Mouse (Mus musculus): ENCODE results near the gene 4930503B20Rik.
A peak's percentile ranks its signal among the peaks of the same experiment; 100 is the strongest.

Gene 4930503B20Rik

DNA sequence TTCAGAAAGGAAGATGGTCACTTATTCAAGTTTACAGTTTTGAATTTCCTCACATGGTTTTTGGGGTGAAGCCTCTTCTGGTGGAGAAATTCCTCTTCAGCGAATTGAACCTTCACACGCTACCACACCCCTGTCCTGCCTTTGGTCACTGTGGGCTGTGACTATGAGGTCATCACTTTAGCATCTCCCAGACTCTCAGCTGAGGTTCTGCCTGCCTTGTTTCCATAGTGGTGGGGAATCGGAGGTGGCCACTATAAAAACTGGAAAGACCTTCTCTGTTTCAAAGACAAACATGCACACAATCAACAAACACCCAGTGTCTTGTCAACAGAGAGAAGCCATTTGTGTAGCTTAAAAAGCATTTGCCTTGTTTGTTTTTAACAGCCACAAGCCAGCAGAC, at the start of gene 4930503B20Rik:
Gene 4930503B20Rik (minus strand): TSS at position 101 of the 400 bp plus-strand sequence.
- no peak for DNase-seq

- DNase-seq, result no peak
Observed at GRCm38 (mm10) chr3:146700051-146700450, 48.9 kb upstream of the 4930503B20Rik start.

DNA sequence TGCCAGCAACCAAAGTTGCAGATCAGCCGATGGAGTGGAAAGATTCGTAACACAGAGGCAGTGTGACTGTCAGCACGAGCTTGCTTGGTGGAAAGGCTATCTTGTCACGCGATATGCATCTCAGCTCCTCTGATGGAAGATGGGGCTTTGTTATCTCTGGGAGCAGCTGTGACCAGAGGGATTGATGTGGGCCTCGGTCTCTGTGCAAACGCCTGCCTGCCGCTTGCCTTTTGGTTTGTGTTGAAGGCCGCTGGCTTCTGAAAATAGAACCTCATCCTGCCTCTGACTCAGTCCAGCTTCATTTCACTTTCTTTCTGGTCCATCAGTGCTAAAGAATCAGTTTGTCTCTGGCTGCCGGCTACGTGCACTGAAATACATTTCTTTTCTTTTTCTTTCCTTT, 47.9 kb upstream of the 4930503B20Rik start:
- no peak for DNase-seq

DNA sequence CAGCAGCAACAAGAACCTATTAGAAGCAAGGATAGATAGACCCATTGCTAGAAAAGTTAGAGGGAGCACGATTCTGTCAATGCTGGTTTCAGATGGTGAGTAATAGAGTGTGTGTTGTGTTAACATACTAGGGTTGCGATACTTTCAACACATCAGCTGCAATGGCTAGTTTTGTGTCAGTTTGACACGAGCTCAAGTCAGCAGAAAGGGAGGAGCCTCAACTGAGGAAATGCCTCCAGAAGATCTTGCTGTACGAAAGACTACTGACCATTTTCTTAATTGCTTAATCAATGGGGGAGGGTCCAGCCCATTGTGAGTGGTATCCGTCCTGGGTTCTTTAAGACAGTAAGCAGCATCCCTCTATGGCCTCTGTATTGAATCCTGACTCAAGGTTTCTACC, 41.4 kb upstream of the 4930503B20Rik start:
- DNase-seq, result no peak

DNA sequence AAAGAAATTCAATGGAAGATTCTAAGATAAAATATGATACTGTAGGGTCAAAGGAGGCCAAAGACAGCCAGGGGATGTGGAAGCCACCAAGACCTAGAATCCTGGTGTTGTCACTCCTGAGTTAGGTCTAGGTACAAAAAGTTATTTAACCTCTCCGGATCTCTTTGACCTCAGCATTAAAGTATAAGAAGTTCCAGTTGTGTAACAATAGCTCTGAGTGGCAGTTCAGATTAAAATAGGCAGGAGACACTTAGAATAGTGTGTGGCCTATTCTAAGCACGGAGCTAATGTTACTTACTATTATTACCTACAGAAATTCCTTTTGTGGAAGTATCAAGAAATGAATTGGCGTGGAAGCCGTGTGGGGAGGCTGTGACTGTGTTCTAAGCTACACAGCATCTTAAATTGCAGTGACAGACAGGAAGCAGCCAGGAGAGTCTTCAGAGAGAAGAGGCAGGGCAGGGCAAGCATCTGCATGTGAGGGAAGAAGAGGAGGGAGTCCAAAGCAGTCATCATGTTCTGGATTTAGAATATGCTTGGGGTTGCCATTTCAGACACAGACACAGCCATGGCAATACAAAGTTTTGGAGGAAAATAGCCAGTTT, 36.1 kb upstream of the 4930503B20Rik start:
- DNase-seq, result no peak

DNA sequence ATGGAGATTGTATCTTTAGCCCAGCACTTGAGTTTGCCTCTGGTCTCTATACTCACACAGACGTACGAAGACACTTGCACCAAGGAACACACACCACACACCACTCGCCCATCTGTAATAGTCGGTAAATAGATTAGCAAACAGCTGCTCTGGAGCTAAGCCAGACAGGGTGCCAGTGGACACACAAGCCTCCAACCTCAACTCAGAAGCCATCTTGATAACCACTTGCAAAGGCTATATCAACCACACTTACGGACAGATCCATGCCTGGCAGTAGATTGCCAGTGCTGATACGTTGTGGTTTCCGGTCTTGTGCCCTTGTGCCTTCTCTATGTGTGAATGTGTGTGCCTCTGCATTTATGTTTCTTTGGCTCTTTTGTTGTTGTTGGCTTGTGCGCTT, 35.3 kb upstream of the 4930503B20Rik start:
- DNase-seq, result peak in 1 of 2 experiments; percentile 6

DNA sequence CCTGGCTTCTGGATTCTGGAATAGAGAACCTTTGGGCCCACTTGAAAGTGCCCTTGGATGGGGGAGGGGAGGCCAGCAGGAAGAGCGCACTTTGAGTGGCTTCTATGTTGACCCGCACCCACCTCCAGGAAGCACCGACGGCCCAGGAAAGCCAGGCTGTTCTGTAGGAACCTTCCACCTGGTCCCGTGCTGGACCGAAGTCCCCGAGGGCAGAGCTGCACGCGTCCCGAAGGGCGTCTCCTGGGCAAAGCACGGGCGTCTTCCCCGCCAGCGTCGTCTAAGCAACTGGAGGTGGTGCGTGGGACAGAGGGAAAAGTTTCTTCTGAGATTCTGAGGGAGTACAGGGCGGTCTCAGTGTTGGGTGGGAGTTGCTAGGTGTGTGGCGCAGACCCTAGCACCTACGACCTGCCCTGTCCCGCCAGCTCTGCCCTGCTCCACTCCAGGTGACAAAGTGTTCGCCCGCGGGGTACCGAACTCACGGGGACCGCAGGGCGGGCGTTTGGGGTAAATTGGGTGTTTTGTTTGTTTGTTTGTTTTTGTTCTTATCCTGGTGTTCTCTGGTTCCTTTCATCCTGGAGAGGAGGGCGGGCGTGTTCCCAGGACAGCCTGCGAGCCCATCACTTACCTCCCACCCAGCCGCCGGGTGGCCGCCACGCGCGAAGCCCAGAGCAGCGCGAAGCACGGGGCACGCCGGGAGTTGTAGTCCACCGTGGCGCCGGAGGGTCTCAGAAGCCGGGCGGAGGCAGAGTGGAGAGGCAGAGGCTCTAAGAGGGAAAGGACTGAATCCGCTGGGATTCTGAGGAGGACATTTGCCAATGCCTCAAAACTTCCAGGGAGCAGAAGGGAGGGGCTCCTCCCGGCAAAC, 33.9 kb upstream of the 4930503B20Rik start, which contains the start of gene Samd13:
Gene Samd13 (minus strand): TSS at position 782 of the 865 bp plus-strand sequence.
- peak; percentile 48 to 55 for DNase-seq

DNA sequence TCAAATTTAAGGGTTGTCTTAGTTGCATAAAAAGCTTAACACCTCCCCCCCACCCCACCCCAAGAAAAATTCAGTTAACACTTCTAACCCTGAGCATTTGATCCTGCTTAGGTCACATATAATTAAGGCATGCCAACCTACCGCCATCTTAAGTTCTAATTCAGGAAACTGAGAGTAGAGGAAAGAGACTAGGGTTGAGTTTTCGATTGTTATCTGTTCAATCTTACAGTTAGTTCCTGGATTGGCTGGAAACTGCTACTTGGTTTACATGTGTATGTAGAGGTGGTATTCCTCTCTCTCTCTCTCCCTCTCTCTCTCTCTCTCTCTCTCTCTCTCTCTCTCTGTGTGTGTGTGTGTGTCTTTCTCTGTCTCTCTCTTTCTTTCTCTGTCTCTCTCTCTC, 32.0 kb upstream of the 4930503B20Rik start:
- no peak for DNase-seq

DNA sequence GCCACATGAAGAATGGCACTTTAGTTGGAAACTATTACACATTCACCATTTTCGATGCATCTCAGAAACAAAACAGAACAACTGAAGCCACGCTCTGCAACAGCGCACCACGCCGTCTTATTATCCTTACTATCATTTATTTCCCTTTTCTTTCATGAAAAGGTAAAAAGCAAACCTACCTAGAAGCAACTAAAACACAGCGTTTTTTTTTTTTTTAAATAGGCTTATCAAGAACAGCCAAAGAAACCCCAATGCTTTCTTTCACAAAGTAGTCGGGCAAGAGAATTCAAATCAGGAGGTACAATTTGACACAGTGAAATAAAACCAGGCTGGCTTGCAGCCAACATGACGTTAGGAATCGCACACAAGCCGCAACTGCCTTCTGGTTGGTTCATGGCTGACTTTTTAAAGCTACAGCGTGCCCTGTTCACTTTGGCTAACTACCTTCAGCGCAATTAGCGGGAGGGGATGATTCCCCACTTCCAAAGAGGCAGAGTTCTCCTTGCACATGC, 31.1 kb upstream of the 4930503B20Rik start:
- peak in 1 of 2 experiments; percentile 35 for DNase-seq

DNA sequence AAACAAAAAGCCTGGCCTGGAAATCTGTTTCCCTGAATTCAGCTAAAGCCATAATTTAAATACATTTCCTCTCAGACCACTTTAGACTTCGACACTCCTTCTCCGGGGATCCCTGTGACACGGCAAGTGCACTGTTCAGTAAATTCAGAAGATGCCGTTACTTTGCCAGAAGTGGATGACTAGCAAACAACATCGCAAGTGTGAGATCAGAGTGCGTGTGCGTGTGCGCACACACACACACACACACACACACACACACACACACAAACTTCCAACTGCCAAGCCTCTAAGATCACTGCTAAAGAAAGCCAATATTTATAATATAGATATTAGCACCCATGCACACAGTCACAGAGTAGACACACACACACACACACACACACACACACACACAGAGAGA, 30.6 kb upstream of the 4930503B20Rik start:
- DNase-seq, result no peak

DNA sequence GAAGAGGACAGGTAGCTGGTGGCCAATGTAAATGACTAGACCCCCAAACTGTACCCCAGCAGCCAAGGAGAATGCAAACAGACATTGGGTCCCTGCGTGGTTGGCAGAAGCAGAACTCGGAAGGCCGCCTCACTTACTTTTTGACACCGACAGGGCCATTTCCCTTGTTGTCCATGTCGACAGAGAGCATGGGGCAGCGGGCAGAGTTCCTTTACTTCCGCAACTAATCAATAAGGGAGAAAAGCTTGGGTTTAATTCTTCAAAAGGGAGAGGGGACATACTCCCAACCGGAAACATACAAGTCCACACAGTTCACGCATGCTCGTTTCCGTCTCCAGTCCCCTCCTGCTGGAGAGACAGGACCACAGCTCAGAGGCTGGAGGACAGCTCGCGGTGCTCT, 29.5 kb upstream of the 4930503B20Rik start:
- no peak for DNase-seq

- DNase-seq, result no peak
Observed at GRCm38 (mm10) chr3:146679646-146680045, 28.5 kb upstream of the 4930503B20Rik start.

- DNase-seq, result no peak
Observed at GRCm38 (mm10) chr3:146676193-146676592, 25.1 kb upstream of the 4930503B20Rik start.

DNA sequence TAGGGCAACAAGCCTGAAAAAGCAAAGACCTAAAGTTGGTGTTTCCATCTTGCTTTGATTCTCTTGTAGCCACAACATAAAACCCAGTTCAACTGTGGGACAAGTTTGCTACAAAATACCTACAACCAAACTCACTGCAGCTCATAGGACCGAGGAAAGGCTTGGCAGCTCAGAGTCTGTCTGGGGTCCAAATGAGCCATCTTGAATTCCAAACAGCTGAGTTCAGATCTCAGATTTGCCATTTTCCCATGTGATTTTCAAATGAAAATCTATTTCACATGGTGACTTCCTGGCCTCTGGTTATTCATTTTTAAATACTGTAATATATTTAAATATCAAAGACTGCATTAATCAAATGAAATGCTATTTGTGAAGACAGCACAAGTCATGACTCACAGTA, 24.0 kb upstream of the 4930503B20Rik start:
- no peak for DNase-seq

GRCm38 (mm10) chr3:146671121-146671520, 20.0 kb upstream of the 4930503B20Rik start:
- no peak for DNase-seq

- DNase-seq, result no peak
Observed at GRCm38 (mm10) chr3:146661907-146662306, 10.8 kb upstream of the 4930503B20Rik start.

DNA sequence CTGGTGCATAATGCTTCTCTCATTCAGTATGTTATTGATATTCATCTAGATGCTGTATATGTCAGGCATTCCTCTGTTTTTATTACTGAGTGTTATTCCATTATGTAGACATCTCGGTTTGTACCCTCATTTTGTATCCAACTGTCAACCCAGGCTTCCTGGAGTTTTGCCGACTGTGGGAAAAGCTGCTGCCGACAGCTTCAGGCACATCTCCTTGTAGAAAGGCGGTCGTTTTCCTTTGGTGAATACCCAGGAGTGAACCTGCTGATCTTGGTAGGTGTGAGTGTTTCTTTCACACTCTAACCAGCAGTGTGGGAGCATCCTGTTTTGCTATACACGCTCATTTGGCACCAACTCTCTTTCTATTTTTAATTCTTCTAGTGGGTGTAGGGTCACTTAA, 9.9 kb upstream of the 4930503B20Rik start:
- DNase-seq, result no peak

DNA sequence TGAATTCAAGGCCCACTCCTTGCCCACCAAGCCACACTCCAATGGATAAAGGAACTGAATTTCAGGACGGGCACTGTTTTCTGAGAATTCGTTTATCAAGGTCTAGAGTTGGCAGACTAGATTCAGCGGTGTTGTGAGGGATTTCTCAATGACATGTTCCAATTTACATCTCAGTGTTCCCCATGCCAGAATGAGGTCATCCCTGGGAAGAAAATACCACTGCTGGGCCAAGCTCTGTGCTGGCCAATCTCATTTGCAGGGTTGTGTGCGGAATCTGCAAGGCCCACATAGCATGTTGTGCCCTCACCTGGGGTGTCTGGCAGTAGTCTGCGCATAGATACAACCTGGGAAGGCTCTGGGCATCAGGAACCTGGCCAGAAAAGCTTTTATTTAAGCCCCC, 8.2 kb upstream of the 4930503B20Rik start:
- DNase-seq, result no peak

- no peak for DNase-seq
Observed at GRCm38 (mm10) chr3:146658061-146658639, 7.0 kb upstream of the 4930503B20Rik start.

GRCm38 (mm10) chr3:146657433-146657832, 6.3 kb upstream of the 4930503B20Rik start:
- no peak for DNase-seq

DNA sequence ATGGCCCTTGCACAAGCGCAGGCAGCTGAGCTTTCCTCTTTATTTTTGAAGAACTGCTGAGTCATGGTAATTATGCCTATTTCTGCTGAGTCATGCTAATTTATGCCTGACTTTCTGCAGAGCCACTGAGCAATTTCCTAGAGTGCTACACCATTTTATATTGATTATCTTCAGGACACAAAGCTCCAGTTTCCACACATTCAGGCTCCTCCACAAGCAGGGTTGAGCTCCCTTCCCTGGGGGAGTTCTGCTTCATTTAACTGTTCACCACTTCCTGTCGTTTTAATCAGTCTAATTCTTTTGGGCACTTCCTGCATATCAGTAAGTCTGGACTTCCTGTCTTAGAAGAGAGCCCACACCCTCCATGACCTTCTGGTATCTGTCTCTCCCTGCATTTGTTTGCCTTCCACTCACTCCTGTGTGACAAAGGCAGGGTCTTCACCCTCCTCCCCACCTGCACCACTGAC, 4.0 kb upstream of the 4930503B20Rik start:
- no peak for DNase-seq

DNA sequence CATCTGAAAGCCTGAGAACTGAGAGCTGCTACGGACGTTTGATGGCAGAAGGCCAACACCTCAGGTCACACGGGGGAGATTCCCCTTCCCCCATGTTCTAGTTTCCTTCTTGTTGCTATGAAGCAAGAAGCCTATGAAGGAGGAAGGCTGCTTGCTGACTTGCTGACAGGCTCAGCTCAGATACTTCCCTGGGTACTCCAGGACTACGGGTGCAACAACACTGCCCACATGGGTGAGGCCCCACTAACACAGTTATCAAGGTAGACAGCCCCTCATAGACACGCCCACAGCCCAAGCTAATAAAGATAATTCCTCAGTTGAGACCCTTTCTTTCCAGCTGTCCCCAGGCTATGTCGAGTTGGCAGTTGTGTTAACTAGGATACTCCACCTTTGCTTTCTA, 2.6 kb upstream of the 4930503B20Rik start:
- no peak for DNase-seq

- DNase-seq, result no peak
Observed at GRCm38 (mm10) chr3:146652431-146652830, 1.3 kb upstream of the 4930503B20Rik start.
